Mouse (Mus musculus): Measurements from ENCODE around the gene Vtn.

GRCm38 (mm10) chr11:78458740-78459139, 40.2 kb upstream of the Vtn start:
- TF ChIP-seq CTCF (IDR thresholded peaks at IDR 0.05; ENCODE audit: low read depth, low read length), result no peak
- no peak for TF ChIP-seq TAL1 (conservative IDR thresholded peaks at IDR 0.05; ENCODE audit: low read depth, low read length)
- no peak for TF ChIP-seq GATA1 (IDR thresholded peaks at IDR 0.05; ENCODE audit: borderline replicate concordance, low read length)
- no peak for TF ChIP-seq POLR2AphosphoS5 (IDR thresholded peaks at IDR 0.05; ENCODE audit: insufficient replicate concordance, low read depth, low read length)

Data from G1E (cell line).